Mouse (Mus musculus) intestine, embryonic 16.5 days (tissue): Measurements from ENCODE around the gene Akap13. TPM values are rescaled to one million over a fixed set of nuclear protein-coding genes. Genes with fewer than 3 reads are reported as not detected.

Source experiments
- ATAC-seq: fragments of 200-750 bp; cut with Nextera tagmentation; 2 replicates; pipeline ENCODE4 v1.8.0; 2017; ENCODE audit warnings: moderate TSS enrichment, moderate library complexity
- H3K27ac ChIP-seq: fragments of 300-500 bp; sonication (generic); 2 replicates; pipeline ENCODE4 v1.5.1; 2014; ENCODE audit warnings: mild to moderate bottlenecking, low read length
- H3K27me3 ChIP-seq: fragments of 300-500 bp; sonication (generic); replicated peaks from 2 replicates; pipeline ENCODE4 v1.6.1; 2014; ENCODE audit warnings: low read length, control low read depth, mixed read lengths; ENCODE audit not compliant: control insufficient read depth, insufficient read depth
- H3K36me3 ChIP-seq: fragments of 300-500 bp; sonication (generic); 2 replicates; pipeline ENCODE4 v1.6.1; 2014; ENCODE audit warnings: low read length, control low read depth; ENCODE audit not compliant: control insufficient read depth, insufficient read depth
- H3K4me1 ChIP-seq: fragments of 300-500 bp; sonication (generic); 2 replicates; pipeline ENCODE4 v1.6.1; 2014; ENCODE audit warnings: low read length, control low read depth, mixed read lengths; ENCODE audit not compliant: control insufficient read depth, insufficient read depth
- H3K4me2 ChIP-seq: fragments of 300-500 bp; sonication (generic); 2 replicates; pipeline ENCODE4 v1.6.1; 2014; ENCODE audit warnings: low read depth, low read length, control low read depth
- H3K4me3 ChIP-seq: fragments of 300-500 bp; sonication (generic); 2 replicates; pipeline ENCODE4 v1.5.1; 2014; ENCODE audit warnings: mild to moderate bottlenecking, low read length
- H3K9ac ChIP-seq: fragments of 300-500 bp; sonication (generic); 2 replicates; pipeline ENCODE4 v1.6.1; 2014; ENCODE audit warnings: low read depth, low read length
- H3K9me3 ChIP-seq: fragments of 300-500 bp; sonication (generic); 2 replicates; pipeline ENCODE4 v1.6.1; 2016; ENCODE audit warnings: low read length, control low read depth; ENCODE audit not compliant: control insufficient read depth
- WGBS: fragments of 180-500 bp; shearing (Covaris S2); extraction: QIAGEN DNeasy Blood & Tissue Kit; methylation state at CpG from one replicate; pipeline ENCODE4 v1.1.7; 2014; 5-methylcytosine and 5-hydroxymethylcytosine counted together
- polyA plus RNA-seq: library from polyadenylated mRNA; unstranded; fragments of >200 nt; fragmentation: Nextera tagmentation; extraction: Ambion mirVana; gene quantifications from 2 replicates; pipeline ENCODE4 v1.2.1, GENCODE M21; 2015

Gene Akap13
- polyA plus RNA-seq, 1 experiment from 2014 or later: 24.9 TPM

DNA sequence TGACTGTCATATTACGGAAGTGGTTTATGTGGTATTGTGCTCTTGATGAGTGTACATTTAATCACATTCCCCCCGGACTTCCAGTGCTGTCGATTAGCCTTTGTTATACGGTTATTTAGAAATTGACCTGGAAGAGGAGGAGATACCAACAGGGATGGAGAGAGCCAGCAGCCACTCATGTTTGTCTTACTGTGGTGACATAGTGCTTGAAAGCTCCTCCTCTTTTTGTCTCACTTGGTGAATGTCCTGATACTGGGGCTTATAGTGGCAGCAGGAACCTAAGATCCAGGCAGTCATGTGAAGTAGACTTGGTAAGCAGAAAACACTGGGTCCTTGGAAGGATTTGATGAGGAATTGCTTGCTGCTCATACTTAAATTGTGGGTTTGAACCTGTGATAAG is 44.8 kb downstream of the Akap13 start:
- Histone ChIP-seq H3K4me3 (no peak overlapping the region), H3K4me1 (peaks cover 13% of the 10 kb centered on the region), H3K36me3 (no peaks in the 10 kb centered on the region), H3K27me3 (no peaks in the 10 kb centered on the region), H3K9me3 (no peaks in the 10 kb centered on the region), H3K27ac (no peak overlapping the region), H3K9ac (no peak overlapping the region), H3K4me2 (no peak overlapping the region)
- 87% methylated on average over 4 of the region's 4 CpGs for WGBS
- ATAC-seq: no peak

- 88% methylated on average over 4 of the region's 4 CpGs for WGBS
- H3K36me3 ChIP-seq: no peaks in the 10 kb centered on the region
- no peak overlapping the region for H3K4me2 ChIP-seq
- peaks cover 13% of the 10 kb centered on the region for H3K4me1 ChIP-seq
- no peaks in the 10 kb centered on the region for H3K9me3 ChIP-seq
- H3K4me3 ChIP-seq: no peak overlapping the region
- no peak overlapping the region for H3K27ac ChIP-seq
- no peaks in the 10 kb centered on the region for H3K27me3 ChIP-seq
- no peak overlapping the region for H3K9ac ChIP-seq
- ATAC-seq: no peak
These were observed 45.5 kb downstream of the Akap13 start for GRCm38 (mm10) chr7:75500793-75501192.

- Histone ChIP-seq H3K4me2 (no peak overlapping the region), H3K27me3 (no peaks in the 10 kb centered on the region), H3K4me3 (no peak overlapping the region), H3K9ac (no peak overlapping the region), H3K36me3 (no peaks in the 10 kb centered on the region), H3K27ac (no peak overlapping the region), H3K9me3 (no peaks in the 10 kb centered on the region), H3K4me1 (peaks cover 19% of the 10 kb centered on the region)
- peak; percentile 24; the same call in 1 of the 2 replicates for ATAC-seq
- 54% methylated on average over 2 of the region's 2 CpGs for WGBS
These were observed 49.2 kb downstream of the Akap13 start for GRCm38 (mm10) chr7:75504524-75504923.

GRCm38 (mm10) chr7:75506628-75507027 is 51.3 kb downstream of the Akap13 start:
- no peaks in the 10 kb centered on the region for H3K36me3 ChIP-seq
- no peak overlapping the region for H3K4me2 ChIP-seq
- H3K27me3 ChIP-seq: no peaks in the 10 kb centered on the region
- peaks cover 17% of the 10 kb centered on the region for H3K4me1 ChIP-seq
- 56% methylated on average over 4 of the region's 4 CpGs for WGBS
- no peak overlapping the region for H3K9ac ChIP-seq
- no peaks in the 10 kb centered on the region for H3K9me3 ChIP-seq
- ATAC-seq: no peak
- no peak overlapping the region for H3K4me3 ChIP-seq
- 0 out of 2 replicates have a peak overlapping the region, but pooled peaks have one; percentile 18 for H3K27ac ChIP-seq

GRCm38 (mm10) chr7:75509085-75509873 is 53.9 kb downstream of the Akap13 start:
- Histone ChIP-seq H3K27ac (0 out of 2 replicates have a peak overlapping the region, but pooled peaks have one; percentile 41), H3K4me1 (peaks cover 17% of the 10 kb centered on the region)

GRCm38 (mm10) chr7:75515472-75515871 is 60.1 kb downstream of the Akap13 start:
- 88% methylated on average over 6 of the region's 6 CpGs for WGBS
- Histone ChIP-seq H3K27me3 (no peaks in the 10 kb centered on the region), H3K4me2 (no peak overlapping the region), H3K9me3 (no peaks in the 10 kb centered on the region), H3K36me3 (no peaks in the 10 kb centered on the region), H3K4me3 (no peak overlapping the region), H3K9ac (no peak overlapping the region), H3K27ac (no peak overlapping the region), H3K4me1 (peaks cover 11% of the 10 kb centered on the region; the same call in 1 of the 2 replicates)
- no peak for ATAC-seq

More at GRCm38 (mm10) chr7:75509085-75509873, 53.9 kb downstream of the Akap13 start:
- H3K4me2 ChIP-seq: no peak overlapping the region
- no peaks in the 10 kb centered on the region for H3K27me3 ChIP-seq
- no peak overlapping the region for H3K4me3 ChIP-seq
- H3K9ac ChIP-seq: no peak overlapping the region
- 44% methylated on average over 5 of the region's 5 CpGs for WGBS
- peak; percentile 66 for ATAC-seq
- no peaks in the 10 kb centered on the region for H3K36me3 ChIP-seq
- no peaks in the 10 kb centered on the region for H3K9me3 ChIP-seq

DNA sequence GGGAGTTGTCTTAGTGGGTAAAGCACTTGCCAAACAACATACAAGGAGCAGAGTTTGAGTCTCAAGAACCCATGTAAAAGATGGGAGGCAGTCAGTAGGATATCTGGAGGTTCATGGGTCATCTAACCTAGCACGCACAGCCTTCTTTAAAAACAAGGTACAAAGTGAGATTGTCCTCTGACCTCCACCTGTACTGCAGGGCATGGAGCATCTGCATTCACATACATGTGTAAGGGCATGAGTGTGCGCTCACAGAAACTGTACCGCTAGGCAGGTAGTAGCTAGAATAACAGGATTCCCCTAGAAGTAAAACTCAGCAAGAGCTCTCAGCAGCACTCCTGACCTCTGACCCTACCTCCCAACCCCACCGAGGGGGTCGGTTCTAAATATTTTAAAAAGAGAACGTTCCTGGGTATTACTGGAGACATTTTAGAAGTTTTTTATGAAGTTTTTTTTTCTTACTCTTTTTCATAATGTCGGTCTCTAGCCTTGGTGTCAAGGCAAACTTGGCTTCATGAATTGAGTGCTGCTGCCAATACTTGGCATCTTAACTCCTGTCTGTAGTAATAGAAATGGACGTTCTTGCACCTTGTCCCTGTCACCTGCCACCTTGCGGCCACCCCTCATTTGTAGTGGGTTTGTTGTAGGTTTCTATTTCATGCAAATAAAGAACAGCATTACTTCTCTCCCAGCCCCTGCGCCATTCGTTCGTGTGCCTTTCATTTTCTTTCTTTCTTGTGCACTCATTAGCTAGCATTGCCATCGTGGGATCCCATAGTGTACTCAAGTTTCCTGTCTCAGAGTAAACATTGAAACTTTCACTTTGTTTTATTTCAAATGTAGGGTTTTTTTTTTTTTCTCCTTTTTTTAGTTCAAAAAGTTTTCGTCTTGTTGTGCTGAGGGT is 61.6 kb downstream of the Akap13 start:
- Histone ChIP-seq H3K9me3 (no peaks in the 10 kb centered on the region), H3K4me3 (no peak overlapping the region), H3K27me3 (no peaks in the 10 kb centered on the region), H3K4me2 (no peak overlapping the region), H3K36me3 (no peaks in the 10 kb centered on the region), H3K27ac (no peak overlapping the region), H3K9ac (no peak overlapping the region), H3K4me1 (peaks cover 11% of the 10 kb centered on the region; the same call in 1 of the 2 replicates)
- no peak for ATAC-seq
- 84% methylated on average over 14 of the region's 14 CpGs for WGBS

DNA sequence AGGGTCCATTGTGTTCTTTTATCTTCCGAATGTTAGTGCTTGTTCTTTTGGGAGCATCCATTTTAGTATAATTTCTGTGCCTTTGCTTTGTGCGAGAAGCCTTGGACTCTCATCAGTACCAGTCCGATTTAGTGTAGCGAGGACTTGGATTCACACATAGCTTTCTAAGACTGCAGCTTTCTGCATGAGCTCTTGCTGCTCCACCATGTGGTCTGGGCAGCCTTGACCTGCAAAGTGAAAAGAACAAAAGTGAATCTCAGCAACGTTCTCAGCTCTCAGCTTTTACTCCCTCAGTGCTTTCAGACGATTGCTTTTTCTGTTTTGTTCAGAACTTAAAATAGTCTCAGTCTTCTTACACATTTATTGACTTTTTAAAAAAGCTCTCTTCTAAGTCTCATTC is 65.2 kb downstream of the Akap13 start:
- no peak overlapping the region for H3K27ac ChIP-seq
- no peak for ATAC-seq
- H3K27me3 ChIP-seq: no peaks in the 10 kb centered on the region
- H3K36me3 ChIP-seq: no peaks in the 10 kb centered on the region
- H3K9me3 ChIP-seq: no peaks in the 10 kb centered on the region
- peaks cover 9% of the 10 kb centered on the region; the same call in 1 of the 2 replicates for H3K4me1 ChIP-seq
- H3K4me3 ChIP-seq: no peak overlapping the region
- H3K4me2 ChIP-seq: no peak overlapping the region
- WGBS: 64% methylated on average over 6 of the region's 6 CpGs
- no peak overlapping the region for H3K9ac ChIP-seq

GRCm38 (mm10) chr7:75521199-75521598 is 65.9 kb downstream of the Akap13 start:
- Histone ChIP-seq H3K4me2 (no peak overlapping the region), H3K27me3 (no peaks in the 10 kb centered on the region), H3K4me3 (no peak overlapping the region), H3K9ac (no peak overlapping the region), H3K9me3 (no peaks in the 10 kb centered on the region), H3K36me3 (no peaks in the 10 kb centered on the region), H3K4me1 (peaks cover 14% of the 10 kb centered on the region), H3K27ac (no peak overlapping the region)
- WGBS: 49% methylated on average over 3 of the region's 3 CpGs
- ATAC-seq: no peak
